Mouse (Mus musculus): Measurements from ENCODE around the gene Deaf1.

The Deaf1 gene

DNA sequence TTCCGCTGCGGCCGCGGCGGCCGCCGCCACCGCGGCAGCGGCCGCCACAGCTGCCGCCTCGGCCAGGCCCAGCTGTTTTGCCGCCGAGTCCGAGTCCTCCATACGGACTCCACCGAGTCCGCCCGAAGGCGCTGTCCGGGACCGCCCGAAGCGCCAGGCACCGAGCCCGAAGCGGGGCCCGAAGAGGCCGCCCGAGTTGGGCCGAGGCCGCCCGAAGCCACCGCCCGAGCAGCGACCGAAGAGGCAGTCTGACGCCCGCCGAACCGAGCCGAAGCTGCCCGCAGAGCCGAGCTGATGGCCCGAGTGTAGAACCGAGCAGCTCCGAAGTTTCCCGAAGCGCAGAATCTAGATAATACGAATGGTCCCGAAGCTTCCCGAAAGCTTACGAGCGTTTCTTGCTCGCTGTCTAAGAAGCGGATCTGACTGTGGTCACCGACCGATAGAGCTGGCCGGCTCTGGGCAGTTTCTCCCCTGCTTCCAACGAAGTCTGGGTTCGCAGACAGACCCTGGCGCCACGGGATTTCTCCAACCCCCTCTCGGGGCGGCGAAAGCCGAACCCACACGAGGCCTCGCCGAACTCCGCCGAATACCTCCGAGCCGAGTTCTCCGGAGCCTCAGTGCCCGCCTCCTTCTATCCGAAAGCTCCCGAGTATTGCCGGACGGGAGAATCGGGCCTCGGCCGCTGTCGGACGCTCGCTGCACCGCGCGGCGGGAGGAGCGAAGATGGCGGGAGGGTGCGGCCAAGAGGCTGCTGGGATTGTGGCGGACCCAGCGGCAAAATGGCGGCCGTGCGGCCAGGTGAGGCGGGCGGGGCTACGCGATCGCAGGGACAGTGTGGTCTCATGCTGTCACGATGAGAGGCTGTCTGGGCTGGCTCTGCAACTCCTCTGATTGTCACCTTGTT is at the start of gene Deaf1, which contains the start of gene Tmem80:
Gene Deaf1 (minus strand): TSS at position 222 of the 904 bp plus-strand sequence.
Gene Tmem80 (plus strand): TSS at position 271 of the 904 bp plus-strand sequence.
- peak; percentile 99 for DNase-seq (ENCODE audit: low read depth, low spot score)
- peaks cover 5% of the 10 kb centered on the region for H3K36me3 ChIP-seq (ENCODE audit: control insufficient read depth, insufficient read depth, low read length, poor library complexity, severe bottlenecking)
- H3K27me3 ChIP-seq (ENCODE audit: control insufficient read depth, insufficient read depth, low read length, poor library complexity, severe bottlenecking) = no peaks in the 10 kb centered on the region

DNA sequence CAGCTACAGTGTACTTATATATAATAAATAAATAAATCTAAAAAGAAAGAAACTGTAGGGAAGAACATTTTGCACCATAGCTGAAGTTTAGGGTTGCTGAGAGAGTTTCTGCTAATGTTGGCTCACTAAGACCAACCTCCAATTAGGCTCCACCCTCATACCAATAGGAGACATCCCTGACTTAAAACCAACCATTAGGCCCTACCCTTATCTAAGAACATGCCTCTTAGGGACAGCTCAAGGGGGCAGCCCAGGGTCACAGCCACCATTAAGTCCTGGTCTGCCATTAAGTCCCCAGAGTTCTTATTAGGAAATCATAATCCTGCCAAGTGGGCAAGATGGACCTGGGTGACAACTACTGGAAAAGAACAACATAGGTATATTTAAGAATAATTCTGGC is 46.9 kb upstream of the Deaf1 start:
- DNase-seq (ENCODE audit: low read depth, low spot score) = no peak
- Histone ChIP-seq H3K27me3 (ENCODE audit: control insufficient read depth, insufficient read depth, low read length, poor library complexity, severe bottlenecking) (no peaks in the 10 kb centered on the region), H3K36me3 (ENCODE audit: control insufficient read depth, insufficient read depth, low read length, poor library complexity, severe bottlenecking) (no peaks in the 10 kb centered on the region)

DNA sequence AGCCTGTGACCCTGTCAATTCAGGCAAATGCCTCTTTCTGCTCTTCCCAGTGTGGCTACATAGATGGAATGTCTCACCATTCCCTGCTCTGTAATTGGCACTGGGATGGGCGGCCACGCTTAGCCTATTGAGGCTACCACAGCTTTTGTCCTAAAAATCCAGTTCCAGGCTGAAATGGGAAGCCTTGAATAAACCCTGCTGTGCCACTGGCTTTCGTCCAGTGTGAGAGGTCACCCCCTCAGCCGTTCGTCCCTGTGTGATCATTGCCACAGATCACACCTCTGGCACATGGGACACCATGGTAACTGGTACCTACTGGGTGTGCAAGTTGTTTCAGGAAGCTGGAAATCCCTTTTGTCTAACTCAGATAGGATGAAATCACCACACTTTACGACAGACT is 46.1 kb upstream of the Deaf1 start:
- DNase-seq (ENCODE audit: low read depth, low spot score) = no peak
- Histone ChIP-seq H3K27me3 (ENCODE audit: control insufficient read depth, insufficient read depth, low read length, poor library complexity, severe bottlenecking) (no peaks in the 10 kb centered on the region), H3K36me3 (ENCODE audit: control insufficient read depth, insufficient read depth, low read length, poor library complexity, severe bottlenecking) (no peaks in the 10 kb centered on the region)

DNA sequence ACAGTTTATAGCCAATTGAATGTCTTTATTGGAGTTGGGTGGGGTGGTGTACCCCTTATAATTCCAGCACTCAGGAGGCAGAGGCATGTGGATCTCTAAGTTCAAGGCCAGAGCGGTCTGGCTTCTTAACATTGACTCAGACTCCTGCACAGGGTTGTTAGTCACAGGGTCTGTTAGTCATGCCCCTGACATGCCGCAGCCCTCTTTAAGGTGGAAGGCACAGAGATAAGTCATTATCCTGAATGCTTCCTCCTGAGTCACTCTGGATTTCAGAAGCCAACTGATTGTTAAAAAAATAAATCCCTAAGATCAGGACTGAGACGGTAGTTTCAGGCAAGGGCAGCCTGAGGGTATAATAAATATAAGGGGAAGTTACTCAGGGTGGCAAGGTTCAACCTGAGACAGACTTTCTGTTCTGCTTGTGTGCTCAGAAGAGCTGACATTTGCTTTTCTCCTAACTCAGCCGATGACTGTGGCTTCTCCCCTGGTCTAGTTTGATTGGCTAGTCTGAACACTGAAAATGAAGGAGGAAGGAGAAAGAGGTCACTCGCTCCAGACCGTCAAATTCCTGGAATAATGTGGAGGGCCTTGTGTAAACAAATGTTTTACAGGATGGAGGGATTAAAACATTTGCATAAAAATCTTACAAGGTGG is 44.6 kb upstream of the Deaf1 start:
- DNase-seq (ENCODE audit: low read depth, low spot score) = peak; percentile 52
- no peaks in the 10 kb centered on the region for H3K27me3 ChIP-seq (ENCODE audit: control insufficient read depth, insufficient read depth, low read length, poor library complexity, severe bottlenecking)
- no peaks in the 10 kb centered on the region for H3K36me3 ChIP-seq (ENCODE audit: control insufficient read depth, insufficient read depth, low read length, poor library complexity, severe bottlenecking)

DNA sequence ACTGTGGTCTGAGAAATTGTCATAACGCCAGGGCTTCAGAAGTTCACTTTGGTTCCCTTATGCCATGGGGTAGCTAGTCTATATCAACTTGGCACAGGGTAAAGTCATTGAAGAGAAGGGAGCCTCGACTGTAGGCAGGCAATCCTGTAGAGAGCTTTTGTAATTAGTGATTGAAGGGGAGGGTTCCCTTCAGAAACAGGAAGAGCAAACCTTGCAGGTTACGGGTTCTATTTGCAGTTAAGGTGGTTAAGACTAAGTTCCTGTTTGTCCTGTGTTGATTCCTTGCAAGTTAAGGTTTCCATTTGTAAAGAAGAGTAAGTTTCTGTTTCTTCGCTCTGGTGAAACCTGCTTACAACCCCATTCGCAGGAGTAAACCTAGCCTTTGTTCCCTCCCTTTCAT is 42.4 kb upstream of the Deaf1 start:
- H3K27me3 ChIP-seq (ENCODE audit: control insufficient read depth, insufficient read depth, low read length, poor library complexity, severe bottlenecking) = no peaks in the 10 kb centered on the region
- DNase-seq (ENCODE audit: low read depth, low spot score) = peak; percentile 34
- H3K36me3 ChIP-seq (ENCODE audit: control insufficient read depth, insufficient read depth, low read length, poor library complexity, severe bottlenecking) = no peaks in the 10 kb centered on the region

DNA sequence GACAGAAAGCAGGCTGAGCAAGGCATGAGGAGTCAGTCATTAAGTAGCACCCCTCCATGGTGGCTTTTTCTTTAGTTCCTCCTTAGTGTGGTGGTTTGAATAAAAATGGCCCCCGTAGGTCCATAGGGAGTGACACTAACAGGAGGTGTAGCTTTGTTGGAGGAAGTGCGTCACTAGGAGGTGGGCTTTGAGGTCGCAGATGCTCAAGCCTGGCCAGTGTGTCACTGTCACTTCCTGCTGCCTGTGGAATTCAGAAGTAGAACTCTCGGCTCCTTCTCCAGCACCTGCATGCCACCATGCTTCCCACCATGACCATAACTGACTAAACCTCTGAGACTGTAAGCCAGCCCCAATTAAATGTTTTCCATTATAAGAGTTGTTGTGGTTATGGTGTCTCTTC is 39.9 kb upstream of the Deaf1 start:
- DNase-seq (ENCODE audit: low read depth, low spot score) = no peak
- no peaks in the 10 kb centered on the region for H3K36me3 ChIP-seq (ENCODE audit: control insufficient read depth, insufficient read depth, low read length, poor library complexity, severe bottlenecking)
- no peaks in the 10 kb centered on the region for H3K27me3 ChIP-seq (ENCODE audit: control insufficient read depth, insufficient read depth, low read length, poor library complexity, severe bottlenecking)

DNA sequence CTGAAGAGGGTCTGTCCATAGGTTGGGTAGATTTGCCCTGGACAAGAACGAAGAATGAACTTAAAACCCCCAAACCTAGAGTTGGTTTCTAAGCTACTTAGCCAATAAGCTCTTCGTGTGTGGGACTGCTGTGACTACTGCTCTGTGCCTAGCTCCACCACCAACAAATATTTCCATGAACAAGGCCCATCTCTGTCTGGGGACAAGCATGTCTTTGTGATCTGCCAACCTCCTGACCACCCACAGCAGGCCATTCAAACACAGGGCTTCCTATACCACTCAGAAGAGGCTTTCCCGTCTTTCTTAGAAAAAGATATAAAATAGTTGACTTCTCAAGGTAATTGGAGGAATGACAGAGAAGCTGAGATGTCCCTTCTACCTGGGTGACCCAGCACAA is 37.6 kb upstream of the Deaf1 start:
- H3K27me3 ChIP-seq (ENCODE audit: control insufficient read depth, insufficient read depth, low read length, poor library complexity, severe bottlenecking) = no peaks in the 10 kb centered on the region
- no peak for DNase-seq (ENCODE audit: low read depth, low spot score)
- H3K36me3 ChIP-seq (ENCODE audit: control insufficient read depth, insufficient read depth, low read length, poor library complexity, severe bottlenecking) = no peaks in the 10 kb centered on the region

DNA sequence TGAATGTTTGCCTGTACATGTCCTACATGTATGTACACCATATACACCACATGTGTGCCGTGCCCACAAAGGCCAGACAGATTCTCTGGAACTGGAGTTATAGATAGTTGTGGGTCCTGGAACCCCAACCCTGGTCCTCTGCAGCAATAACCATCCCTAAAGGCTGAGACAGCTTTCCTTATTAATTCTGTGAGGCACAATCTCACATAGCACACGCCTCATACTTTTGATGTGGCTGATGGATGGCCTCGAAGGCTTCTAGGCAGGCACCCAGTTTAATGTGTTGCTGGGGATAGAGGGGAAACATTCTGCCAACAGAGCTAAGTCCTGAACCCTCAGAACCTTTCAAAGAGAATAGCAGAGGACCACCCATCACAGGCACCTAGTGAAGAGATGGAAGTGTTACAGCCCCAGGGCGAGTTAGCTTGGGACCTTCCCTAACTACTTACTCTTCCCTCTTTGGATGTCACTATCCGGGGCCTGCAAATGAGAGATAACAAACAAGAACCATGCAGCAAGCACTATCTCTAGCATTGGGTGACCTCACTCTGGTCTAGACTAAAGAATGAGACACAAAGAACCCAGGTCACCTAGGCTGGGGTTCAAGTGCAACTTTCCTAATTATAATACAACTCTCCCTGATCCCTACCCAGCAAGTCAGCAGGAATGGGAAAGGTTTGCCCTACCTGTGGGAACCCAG is 37.0 kb upstream of the Deaf1 start:
- no peak for DNase-seq (ENCODE audit: low read depth, low spot score)
- H3K36me3 ChIP-seq (ENCODE audit: control insufficient read depth, insufficient read depth, low read length, poor library complexity, severe bottlenecking) = no peaks in the 10 kb centered on the region
- H3K27me3 ChIP-seq (ENCODE audit: control insufficient read depth, insufficient read depth, low read length, poor library complexity, severe bottlenecking) = no peaks in the 10 kb centered on the region

DNA sequence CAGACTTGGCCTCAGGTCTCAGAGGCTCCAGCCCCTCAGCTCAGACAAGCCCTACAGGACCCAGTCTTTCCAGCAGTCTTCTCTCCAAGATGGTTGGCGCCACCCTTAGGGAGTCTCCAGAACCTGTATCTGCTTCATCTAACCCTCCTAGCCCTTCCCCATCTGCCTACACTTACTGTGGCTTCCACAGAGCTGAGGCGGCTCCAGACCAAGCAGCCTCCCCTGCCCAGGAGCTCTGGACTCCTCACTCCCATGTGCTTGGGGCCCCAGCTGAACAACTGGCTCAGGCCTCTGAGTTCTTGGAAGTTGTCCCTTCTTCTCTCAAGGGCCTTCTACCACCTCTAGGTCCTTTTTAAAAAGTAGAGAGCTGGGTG is 36.2 kb upstream of the Deaf1 start:
- Histone ChIP-seq H3K27me3 (ENCODE audit: control insufficient read depth, insufficient read depth, low read length, poor library complexity, severe bottlenecking) (no peaks in the 10 kb centered on the region), H3K36me3 (ENCODE audit: control insufficient read depth, insufficient read depth, low read length, poor library complexity, severe bottlenecking) (no peaks in the 10 kb centered on the region)
- DNase-seq (ENCODE audit: low read depth, low spot score) = no peak

DNA sequence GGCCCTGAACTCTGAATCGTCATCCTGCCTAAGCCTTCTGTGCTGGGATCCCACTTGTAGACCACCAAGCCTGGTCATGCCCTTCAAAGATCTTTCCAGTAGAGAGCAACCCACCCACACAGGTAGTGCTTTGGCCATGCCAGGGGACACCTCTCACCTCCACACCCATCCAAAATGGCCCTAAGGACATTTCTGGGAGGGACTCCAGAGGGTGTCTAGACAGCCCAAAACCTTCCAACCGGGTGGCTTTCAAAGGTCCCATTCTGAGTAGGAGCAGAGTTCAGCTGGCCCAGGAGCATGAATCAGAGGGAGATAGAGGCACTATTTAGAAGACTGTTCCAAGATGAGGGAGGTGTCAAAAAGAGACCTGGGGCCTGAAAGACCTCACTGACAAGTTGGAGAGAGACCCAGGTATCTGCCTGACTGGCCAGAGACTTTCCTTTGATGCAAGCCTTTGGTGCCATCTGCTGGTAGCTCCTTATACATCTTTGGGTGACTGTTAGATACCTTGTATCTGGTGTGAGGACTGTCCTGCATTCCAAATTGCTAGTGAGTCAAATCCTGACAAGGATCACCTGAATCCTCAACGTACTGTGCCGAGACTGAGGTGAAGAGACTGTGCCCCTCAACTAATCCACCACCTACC is 35.7 kb upstream of the Deaf1 start:
- H3K27me3 ChIP-seq (ENCODE audit: control insufficient read depth, insufficient read depth, low read length, poor library complexity, severe bottlenecking) = no peaks in the 10 kb centered on the region

DNA sequence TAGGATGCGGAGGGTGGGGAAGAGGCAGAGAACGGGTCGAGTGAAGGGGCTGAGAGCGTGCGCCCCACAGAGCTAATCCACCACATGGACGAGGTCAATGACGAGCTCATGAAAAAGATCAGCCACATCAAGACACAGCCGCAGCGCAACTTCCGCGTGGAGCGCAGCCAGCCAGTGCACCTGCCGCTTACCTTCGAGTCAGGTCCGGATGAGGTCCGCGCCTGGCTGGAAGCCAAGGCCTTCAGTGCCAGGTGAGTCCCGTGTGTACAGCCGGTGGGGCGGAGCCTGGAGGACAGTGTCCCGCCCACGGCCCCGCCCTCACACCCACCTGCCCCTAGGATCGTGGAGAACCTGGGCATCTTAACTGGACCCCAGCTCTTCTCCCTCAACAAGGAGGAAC is 34.0 kb upstream of the Deaf1 start:
- Histone ChIP-seq H3K36me3 (ENCODE audit: control insufficient read depth, insufficient read depth, low read length, poor library complexity, severe bottlenecking) (no peaks in the 10 kb centered on the region), H3K27me3 (ENCODE audit: control insufficient read depth, insufficient read depth, low read length, poor library complexity, severe bottlenecking) (no peaks in the 10 kb centered on the region)
- DNase-seq (ENCODE audit: low read depth, low spot score) = peak; percentile 68

More for the DNA sequence above, 35.7 kb upstream of the Deaf1 start:
- DNase-seq (ENCODE audit: low read depth, low spot score) = peak; percentile 90
- no peaks in the 10 kb centered on the region for H3K36me3 ChIP-seq (ENCODE audit: control insufficient read depth, insufficient read depth, low read length, poor library complexity, severe bottlenecking)

DNA sequence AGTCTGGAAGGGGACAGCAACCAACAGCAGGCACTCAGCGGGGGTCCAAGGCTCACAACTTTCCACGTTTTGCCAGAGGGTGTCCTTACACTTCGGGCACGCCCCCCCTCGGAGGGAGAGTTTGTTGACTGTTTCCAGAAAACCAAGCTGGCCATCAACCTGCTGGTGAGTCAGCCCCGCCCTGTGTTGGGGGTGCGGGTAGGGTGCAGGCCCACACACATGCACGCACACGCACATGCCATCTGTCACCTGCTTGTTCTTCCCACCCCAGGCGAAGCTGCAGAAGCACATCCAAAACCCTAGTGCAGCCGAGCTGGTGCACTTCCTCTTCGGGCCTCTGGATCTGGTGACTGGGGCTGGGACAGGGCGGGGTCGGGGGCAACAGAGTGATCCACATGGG is 29.5 kb upstream of the Deaf1 start:
- H3K36me3 ChIP-seq (ENCODE audit: control insufficient read depth, insufficient read depth, low read length, poor library complexity, severe bottlenecking) = no peaks in the 10 kb centered on the region
- no peaks in the 10 kb centered on the region for H3K27me3 ChIP-seq (ENCODE audit: control insufficient read depth, insufficient read depth, low read length, poor library complexity, severe bottlenecking)
- no peak for DNase-seq (ENCODE audit: low read depth, low spot score)

DNA sequence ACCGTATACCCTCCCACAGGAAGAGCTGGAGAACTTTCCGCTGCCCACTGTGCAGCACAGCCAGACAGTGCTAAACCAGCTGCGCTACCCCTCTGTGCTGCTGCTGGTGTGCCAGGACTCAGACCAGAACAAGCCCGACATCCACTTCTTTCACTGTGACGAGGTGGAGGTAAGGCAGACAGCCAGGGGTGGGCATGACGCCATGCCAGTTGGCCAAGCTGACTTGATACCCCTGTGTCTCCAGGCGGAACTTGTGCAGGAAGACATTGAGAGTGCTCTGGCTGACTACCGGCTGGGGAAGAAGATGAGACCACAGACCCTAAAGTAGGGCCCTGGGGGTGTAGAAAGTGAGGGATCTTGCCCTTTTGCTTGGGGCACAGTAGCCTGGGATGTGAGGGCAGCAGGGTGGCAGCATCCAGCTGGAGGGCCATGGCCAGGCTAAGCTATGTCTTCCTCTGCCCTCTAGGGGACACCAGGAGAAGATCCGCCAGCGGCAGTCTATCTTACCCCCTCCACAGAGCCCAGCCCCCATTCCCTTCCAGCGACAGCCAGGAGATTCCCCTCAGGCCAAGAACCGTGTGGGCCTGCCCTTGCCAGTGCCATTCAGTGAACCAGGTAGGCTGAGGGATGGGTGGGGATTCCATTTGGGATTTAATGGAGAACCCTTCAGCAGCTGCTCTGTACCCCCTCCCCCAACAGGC is 28.3 kb upstream of the Deaf1 start:
- no peaks in the 10 kb centered on the region for H3K27me3 ChIP-seq (ENCODE audit: control insufficient read depth, insufficient read depth, low read length, poor library complexity, severe bottlenecking)
- DNase-seq (ENCODE audit: low read depth, low spot score) = no peak
- H3K36me3 ChIP-seq (ENCODE audit: control insufficient read depth, insufficient read depth, low read length, poor library complexity, severe bottlenecking) = no peaks in the 10 kb centered on the region

DNA sequence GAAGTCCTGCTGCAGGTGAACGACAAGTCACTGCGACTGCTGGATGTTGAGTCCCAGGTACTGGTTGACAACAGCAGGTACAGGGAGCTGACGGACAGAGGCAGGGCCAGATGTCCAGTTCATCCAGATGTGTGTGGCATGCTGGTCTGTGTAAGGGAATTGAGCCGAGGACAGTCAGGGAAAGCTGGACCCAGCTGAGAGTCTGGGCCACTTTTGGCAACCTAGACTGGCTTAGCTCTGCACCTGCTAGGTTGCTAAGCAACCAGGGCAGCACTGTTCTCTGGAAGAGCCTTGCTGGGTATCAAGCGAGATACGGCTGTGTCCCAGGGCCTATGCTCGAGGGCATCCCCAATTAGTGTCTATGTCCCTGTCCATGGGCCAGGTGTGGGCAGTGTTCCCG is 27.6 kb upstream of the Deaf1 start:
- no peaks in the 10 kb centered on the region for H3K27me3 ChIP-seq (ENCODE audit: control insufficient read depth, insufficient read depth, low read length, poor library complexity, severe bottlenecking)
- no peak for DNase-seq (ENCODE audit: low read depth, low spot score)
- no peaks in the 10 kb centered on the region for H3K36me3 ChIP-seq (ENCODE audit: control insufficient read depth, insufficient read depth, low read length, poor library complexity, severe bottlenecking)

Data from splenic B cell, adult 2 months (primary cell).